Mouse (Mus musculus) cerebellum, adult 9-11 months (tissue): ENCODE data around the gene Upp2.

Experiments
- DNase-seq: peaks from one replicate; pipeline ENCODE4 v3.0.0; 2022

Gene Upp2

DNA sequence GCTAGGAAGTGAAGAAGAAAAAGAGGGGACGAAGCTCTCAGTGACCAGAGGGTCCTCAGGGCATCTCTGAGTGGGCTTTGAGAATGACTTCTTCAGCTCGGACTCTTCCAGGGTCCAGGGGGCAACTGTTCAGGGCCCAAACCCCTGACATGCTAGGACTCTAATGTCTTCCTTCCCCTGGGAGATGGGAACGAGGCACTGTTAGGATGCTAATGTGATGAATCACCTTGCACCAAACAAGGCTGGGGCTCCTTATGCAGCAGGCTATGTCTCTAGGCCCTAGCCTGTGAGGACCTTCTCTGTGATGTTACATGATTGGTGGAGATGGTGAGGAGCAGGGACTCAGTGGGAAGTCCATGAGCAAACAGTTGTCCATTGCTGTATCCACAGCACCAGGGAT, 114.3 kb downstream of the Upp2 start:
- no peak for DNase-seq

DNA sequence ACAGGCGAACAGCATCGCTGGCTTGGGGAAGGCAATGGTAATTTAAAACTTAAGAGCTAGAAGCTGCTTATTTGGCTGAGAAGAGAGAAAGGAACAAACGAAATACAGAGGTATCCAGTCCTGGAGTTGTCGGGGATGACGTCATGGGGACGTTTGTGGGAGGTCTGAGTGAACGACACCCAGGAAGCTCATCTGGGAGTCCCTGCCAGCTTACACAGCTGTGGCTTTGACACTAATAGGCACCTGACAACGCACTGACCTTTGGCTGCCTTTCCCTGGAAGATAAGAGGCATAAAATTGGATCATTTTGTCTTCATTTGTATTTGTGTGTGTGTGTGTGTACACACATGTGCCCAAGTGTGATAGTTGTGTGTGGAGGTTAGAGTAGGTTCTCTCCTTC, 130.4 kb downstream of the Upp2 start:
- DNase-seq: no peak

DNA sequence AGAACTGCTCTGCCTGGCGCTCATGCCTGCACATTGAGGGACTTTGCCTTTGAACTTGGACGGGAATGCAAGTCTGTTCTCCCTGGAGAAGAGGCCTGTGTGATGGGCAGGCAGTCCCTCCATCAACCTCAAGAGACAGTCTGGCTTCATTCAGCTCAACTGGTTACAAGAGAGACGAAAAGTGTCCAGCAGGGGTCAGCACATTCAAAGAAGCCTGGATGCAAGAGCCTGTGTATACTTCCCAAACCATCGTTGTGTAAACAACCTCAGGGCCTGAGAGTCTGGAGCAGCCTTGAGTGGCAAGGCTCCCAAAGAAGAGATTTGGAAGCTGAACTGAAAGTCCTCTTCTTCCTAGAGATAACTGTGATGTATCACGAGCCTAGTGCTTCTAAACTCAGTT, 132.8 kb downstream of the Upp2 start:
- DNase-seq: peak; percentile 72

DNA sequence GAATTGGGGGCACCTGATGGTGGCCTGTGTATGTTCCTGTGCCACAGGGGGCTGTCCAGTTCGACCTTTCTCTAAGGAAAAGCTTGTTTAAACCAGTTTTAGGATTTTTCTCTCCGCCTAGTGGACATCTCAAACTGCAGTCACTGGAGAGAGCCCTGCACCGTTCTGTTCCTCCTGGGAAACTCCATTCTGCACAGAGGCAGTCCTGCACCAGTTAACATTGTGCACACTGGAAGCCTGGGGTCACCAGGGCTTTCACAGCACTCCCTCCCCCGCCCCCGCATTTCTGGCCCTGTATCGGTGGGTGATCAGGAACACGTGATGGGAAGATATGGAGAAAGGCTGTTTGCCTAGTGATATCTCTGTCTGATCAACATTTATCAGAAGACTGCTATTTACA, 133.3 kb downstream of the Upp2 start:
- DNase-seq: no peak

DNA sequence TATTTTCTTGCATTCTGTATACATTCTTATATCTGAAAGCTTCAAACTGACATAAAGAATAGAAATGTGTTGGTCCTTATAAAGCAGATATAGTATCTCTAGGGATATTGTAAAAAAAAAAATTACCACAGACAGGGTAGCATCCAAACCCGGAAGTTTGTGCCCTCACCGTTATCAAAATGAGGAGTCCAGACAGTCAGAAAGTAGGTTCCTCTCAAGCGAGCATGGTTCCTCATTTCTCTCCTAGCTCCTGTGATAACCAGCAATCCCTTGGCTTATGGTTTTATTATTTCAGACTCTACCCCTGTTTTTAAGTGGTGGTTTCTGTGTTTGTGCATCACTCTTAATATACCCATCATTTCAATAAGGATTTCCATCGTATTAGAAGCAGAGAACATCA, 134.5 kb downstream of the Upp2 start:
- no peak for DNase-seq

DNA sequence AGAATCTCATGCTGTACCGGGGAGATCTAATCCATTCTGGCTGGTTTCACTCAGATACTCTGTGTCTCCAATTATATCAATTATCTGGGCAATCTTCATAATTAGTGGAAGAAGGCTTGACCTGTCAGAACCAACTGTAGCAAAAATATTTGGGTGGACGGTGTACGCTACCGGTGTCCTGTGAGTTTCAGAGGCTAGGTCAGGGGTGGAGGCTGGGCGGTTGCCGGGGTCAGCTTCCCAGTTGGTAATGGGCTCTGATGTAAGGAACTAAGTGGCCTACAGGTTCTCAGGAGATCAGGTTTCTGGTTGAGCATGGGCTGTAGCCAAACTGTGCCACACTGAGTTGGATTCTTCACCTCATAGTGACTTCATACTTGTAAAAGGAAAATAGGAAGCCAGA, 136.1 kb downstream of the Upp2 start:
- no peak for DNase-seq

DNA sequence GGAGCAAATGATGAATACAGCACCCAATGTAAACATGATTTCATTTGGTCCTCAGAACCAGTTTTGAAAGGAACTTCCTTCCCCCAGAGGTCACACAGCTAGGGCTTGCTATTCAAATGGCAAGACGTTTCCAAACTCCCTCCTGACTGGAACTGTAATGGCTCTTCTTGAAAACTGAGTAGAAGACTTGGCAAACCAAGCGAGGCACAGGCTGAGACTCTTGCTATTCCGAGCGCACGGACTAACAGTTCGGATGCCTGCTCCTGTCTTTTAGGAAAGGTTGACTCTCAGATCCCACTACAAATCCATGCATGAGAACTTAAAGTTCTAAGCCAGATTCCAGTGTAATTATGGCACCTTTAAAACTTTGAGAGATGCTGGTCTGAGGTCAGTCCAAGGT, 136.5 kb downstream of the Upp2 start:
- DNase-seq: no peak

DNA sequence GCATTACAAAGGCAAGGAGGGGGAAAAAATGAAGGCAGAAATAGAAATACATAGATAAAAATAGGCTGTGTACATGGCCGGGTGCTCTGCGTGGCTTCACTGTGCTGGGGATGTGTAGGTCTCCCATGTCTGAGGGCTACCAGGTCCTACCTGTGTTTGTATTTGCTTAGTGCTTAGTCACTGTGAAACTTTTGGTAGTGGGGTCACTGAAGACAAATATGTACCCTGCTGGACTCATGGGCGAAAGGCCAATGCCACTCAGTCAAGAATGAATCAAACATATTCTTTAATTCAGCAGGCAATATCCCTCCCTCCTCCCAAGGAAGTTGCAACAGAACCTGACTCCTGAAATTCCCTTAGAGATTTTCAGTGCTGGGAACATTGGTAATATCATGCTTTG, 137.5 kb downstream of the Upp2 start:
- no peak for DNase-seq

DNA sequence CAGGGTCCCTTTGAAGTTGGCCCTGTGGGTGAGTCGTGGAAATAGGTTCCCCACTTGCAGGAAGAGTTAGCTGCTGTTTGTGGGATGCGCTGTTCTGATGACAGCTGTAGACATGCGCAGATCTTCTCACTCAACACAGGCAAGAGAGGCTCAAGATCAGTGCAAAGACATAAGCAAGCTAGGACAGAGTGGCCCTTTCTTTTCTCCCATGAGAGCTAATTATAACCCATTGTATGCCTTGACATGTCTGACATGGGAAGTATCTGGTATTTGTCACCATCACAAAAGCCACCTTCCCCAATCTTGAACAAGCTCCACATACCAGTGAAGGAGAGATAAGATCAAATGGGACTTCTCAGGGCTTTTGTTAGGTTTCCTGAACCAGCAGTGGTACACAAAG, 140.6 kb downstream of the Upp2 start:
- DNase-seq: no peak

DNA sequence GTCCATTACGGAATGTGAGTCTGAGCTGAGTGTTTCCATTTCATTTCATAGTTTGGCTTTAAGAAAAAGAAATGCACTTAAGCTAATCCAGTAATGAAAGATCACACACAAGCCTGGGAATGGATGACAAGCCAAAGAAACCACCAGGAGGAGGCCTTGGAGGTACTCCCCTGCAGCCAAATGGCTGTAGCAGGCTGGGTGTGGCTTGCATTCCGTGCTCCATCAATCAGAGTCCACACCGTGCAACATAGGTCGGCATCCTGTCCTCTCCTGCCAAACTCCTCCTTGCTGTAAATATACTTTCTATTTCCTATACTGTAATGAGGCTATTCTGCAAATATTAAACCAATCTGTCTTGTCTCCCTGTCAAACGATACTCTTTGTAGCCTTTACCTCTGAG, 143.1 kb downstream of the Upp2 start:
- no peak for DNase-seq

DNA sequence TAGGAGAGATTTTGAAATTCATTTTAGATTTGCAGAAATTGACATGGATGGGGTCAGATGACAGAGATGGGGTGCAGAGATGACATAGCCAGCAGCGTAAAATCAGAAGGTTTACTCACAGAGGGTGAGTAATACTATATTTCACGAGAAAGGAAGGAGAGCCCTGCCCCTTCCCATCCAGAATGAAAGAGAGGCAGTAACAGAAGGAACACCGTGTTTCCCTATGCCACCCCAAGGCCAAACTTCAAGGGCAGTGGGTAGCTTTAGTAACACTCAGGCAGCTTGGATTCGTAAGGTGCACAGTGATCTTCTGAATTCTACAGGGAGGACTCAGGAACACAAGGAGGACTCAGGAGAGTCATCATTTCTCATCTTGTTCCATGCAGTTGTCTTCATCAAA, 144.0 kb downstream of the Upp2 start:
- DNase-seq: no peak

DNA sequence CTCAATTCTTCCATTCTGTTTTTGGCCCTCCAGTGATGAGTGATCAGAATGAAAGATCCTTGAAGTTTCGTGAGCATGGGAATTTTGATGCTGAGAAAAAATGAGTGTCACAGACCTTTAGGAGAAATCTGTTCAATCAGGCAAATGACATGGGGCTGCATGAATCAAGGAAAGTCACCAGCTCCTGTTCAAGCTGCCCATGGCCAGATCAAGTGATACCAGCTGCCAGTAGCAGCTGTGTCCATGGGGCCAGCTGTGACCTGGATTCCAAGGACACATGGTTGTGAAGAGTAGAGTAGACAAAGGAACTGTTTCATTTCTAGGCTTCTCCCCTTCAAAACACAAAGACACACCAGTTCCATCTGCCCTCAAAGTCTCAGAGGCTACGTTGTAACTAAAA, 144.4 kb downstream of the Upp2 start:
- no peak for DNase-seq

DNA sequence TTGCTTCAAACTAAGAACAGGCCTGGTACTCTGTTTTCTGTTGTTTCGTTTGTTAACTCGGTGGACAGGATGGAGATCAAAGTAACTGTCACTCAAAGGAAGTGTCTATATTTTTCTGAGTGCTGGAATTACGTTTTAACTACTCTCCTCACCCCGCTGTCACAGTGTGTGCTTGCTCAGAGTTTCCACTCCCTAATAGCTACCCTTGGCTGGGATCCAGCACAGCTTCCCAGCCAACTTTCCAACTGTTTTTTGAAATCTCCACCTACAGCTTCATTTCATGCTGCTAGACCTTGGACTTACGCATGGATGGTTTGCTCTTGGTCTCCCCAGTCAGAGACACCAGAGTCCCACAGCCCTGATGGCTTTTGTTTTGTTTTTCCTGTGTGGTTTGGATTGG, 144.8 kb downstream of the Upp2 start:
- DNase-seq: no peak

DNA sequence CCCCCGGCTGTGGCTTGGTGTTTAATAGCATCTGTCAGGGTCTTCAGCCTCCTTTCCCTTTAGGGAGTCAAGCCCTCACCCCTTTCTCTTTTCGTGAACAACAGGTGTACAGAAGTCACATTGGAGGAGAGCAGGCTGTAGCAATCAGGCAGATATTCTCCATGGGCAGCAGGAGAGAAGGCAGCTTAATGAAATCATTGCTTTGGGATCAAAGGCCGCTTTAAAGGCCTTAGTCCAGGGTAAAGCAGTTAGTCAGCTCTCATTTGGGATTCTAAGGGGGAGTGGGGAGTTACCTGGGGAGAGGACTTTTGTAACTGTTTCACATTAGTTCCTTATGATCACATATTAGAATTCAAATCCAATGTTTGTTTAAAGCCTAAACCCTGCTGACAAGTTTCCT, 150.8 kb downstream of the Upp2 start:
- DNase-seq: no peak

DNA sequence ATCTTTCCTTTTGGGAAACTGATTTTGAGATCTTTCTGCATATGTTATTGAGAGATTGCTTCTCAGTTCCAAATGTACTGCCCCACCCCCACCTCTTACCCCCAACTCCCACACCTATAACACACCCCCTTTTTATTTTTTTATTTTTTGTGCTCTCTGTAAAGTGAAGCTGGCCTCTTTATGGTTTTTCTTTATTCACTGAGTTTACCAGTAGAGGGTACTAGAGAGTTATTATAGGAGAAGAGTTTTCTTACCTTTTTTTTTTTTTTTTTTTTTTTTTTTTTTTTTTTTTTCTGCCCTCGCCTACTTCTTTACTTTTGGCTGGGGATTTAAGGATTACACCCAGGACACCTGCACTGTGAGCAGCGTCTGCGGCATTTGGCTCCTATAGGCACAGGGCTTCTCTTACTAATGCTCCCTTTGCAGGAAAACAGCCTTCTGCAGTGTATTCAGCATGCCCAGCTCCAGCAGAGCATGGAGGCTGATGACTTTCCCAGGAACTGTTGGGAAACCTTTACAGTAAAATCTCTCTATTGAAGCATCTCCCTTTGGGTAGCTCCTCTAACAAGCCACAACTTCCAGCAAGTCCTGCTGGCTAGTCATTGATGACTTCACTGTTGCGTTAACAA, 170.2 kb downstream of the Upp2 start:
- DNase-seq: no peak

DNA sequence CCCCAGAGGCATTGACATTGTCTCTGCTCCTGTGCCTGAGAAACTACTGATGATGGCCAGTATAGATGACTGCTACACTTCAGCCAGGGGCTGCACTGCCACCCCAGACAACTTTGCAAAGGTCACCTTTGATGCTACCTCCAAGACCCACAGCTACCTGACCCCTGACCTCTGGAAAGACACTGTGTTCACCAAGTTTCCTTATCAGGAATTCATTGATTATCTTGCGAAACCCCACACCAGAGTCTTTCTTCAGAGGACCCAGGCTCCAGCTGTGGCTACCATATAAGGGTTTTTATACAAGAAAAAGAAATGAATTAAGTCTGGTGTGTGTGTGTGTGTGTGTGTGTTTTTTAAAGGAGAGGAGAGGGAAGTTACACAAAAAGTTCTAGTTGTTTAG, 174.1 kb downstream of the Upp2 start:
- DNase-seq: no peak

DNA sequence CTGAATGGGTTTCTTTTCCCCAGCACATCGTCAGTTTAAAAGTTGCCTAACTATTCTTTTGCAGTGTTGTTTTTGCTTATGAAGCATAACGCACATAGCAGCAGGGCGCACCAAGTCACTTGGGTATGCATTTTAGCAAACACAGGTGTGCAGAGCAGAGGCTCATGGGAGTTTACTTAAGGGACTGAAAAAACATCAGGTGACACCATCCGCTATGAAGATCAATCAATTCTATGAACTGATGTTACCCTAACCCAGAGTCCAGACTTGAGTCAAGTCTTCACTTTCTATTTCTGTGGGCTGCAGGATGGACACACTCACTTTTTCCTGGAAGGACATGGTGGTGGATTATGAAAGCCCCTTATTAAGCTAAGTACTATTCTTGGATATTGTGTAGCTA, 174.9 kb downstream of the Upp2 start:
- no peak for DNase-seq

DNA sequence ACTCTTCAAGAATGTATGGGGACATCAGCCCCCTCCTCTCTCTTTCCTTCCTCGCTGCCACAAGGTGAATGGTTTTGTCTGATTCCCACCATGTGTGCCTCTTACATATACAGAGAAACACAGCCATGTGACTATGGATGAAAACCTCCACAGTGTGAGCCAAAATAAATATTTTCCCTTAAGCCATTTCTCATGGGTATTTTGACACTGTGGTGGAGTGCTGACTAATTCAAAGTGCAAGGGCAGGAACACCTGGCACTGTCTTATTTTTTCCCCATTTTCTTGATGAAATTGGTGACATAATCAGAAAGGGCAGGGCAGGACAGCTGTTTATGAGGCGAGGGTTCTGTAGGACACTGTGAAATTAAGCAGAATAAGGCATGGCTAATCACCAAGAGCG, 176.3 kb downstream of the Upp2 start:
- DNase-seq: no peak

DNA sequence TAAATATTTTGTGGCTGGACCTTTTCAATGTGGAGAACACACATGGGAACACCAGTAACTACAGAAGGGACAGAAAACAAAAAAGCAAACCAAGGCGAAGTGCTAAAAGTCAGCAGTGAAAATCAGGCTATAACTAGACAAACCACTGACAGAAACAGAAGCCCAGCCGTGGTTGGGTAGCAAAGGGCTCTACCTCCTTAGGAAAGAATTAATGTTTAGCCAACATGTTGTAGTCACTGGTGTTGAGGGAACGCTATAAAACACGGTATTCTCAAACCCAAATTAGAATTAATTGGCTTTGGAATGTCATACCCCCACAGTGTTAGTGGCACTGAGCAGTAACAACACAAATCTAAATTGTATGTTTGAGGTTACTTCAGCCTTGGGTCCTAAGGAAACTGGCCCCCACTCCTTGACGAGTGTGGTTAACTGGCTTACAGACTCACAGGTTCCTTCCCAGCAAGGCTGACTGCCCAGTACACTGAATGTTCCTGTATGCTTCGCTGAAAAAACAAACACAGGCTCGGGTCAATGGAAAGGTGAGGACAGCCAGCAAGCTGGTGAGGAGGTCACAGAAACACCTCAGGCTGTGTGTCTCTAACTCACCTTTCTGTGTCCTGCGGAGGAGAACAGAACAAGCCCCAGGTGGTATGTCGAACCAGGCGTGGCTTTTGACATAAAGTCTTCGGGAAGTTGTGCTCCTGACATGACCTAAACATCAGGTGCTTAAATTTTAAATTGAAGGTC, 180.6 kb downstream of the Upp2 start:
- DNase-seq: no peak

DNA sequence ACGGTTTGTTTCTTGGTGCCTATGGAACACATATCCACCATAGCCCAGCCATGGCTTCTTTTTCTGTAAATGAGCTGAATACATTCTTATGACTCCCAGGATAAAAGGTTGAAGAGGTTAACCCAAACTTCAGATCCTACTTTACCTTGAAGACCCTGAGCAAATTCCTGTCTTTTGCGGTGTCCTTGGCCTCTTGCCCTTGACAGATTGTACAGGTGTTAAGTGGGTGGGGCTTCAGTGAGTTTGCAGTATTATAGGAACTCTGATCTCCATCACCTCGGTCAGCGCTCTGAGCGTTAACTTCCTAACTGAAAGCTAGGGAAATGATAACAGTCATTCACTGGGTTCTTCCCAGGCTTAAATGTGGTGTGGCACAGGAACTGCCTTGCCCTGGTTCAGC, 181.2 kb downstream of the Upp2 start:
- DNase-seq: no peak

DNA sequence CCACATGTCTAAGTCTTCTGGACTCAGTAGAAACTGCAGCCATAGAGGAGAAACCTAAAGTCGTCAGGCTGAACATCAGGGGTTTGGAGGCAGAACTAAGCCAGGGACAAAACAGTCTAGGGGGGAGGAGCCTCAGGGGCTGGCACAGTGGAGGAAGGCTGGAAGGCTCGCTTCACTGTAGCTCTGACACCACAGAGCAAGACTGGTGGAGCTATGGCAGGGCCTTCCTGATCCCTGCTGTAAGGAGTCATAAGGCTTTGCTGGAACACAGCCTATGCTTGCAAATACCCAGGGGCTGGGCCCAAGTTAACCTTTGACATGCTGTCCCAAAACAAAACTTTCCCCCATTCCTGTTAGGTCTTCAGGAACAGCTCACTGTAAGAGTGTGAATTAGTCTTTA, 185.8 kb downstream of the Upp2 start:
- no peak for DNase-seq

DNA sequence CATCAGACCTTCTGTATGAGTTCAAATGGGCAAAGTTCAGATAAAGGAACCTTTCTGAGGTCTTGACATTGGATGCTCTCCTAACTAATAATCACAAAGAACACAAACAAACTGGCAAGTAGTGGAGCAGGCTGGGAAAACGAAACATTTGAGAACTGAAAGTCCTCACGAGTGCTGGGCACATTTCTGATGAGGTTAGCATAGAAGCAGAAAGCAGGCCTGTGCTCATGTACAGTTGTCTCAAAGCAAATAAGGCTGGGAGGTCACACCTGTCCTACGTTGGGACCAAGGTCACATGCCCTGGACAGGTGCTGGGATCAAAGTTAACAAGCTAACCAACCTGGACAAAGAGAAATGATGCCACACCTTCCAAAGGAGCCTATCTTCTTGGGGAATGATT, 187.6 kb downstream of the Upp2 start:
- no peak for DNase-seq

DNA sequence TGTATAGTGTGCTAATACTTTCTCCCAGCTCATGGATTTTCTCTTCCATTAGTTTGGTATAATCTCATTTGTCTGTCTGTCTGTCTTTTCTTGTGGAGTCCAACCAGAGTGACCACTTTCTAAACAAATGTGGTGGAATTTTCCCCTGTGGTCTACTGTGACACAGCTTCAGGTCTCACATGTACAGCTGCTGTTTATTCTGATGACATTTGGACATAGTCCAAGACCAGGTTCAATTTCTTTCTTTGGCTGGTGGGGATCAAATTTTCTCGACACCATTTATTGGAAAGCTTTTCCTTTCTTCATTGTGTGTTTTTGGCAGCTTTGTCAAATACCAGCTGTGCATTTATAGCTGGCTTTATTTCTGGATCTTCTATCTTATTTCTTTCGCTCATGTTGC, 191.0 kb downstream of the Upp2 start:
- DNase-seq: no peak

DNA sequence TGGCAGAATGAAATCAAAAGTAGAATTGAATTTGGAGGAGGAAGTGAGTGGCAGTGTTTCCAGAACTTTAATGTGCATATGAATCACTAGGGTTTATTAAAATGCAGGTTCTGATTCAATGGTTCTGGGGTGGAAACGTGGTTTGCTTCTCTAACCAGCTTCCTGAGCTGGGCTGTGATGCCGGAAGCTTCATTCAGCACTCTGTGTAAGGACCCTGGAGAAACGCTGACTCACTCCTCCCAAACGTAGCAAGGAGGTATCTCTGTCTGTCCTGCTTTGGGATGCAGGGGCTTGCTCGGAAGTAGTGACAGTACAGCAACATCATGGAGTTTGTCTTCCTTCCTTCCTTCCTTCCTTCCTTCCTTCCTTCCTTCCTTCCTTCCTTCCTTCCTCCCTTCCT, 192.6 kb downstream of the Upp2 start:
- DNase-seq: no peak

DNA sequence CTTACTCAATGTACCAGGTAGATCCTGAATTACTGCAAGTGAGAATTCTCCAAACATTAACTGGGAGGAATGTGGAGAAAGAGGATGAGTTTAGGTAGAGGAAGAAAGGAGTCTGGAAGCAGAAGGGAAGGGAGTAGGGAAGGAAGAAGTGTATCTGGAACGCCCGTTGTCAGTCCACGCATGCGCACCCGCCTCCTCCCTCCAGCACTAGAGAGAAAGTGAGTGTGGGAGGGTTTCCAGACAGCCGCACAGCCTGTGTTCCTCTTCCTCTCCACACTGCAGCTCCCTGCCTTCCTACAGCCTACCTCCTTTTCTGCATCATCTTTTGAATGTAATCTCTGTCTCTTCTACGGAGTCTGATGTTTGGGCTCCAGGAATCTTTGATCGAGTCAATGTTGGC, 198.0 kb downstream of the Upp2 start:
- no peak for DNase-seq
